Mouse (Mus musculus) mammary gland, adult 2 months (tissue): ENCODE data around the gene 1810024B03Rik. TPM values are rescaled to one million over a fixed set of nuclear protein-coding genes. Genes with fewer than 3 reads are reported as not detected.

Source experiments
- polyA plus RNA-seq: library from polyadenylated mRNA; depleted of rRNA; stranded (reverse); fragments of >200 nt; gene quantifications from 2 replicates; pipeline ENCODE4 v1.2.3, GENCODE M21; 2012; ENCODE audit warnings: low replicate concordance; rRNA removed

The 1810024B03Rik gene
- 1.4 and 1.7 TPM in 2 replicates for polyA plus RNA-seq

DNA sequence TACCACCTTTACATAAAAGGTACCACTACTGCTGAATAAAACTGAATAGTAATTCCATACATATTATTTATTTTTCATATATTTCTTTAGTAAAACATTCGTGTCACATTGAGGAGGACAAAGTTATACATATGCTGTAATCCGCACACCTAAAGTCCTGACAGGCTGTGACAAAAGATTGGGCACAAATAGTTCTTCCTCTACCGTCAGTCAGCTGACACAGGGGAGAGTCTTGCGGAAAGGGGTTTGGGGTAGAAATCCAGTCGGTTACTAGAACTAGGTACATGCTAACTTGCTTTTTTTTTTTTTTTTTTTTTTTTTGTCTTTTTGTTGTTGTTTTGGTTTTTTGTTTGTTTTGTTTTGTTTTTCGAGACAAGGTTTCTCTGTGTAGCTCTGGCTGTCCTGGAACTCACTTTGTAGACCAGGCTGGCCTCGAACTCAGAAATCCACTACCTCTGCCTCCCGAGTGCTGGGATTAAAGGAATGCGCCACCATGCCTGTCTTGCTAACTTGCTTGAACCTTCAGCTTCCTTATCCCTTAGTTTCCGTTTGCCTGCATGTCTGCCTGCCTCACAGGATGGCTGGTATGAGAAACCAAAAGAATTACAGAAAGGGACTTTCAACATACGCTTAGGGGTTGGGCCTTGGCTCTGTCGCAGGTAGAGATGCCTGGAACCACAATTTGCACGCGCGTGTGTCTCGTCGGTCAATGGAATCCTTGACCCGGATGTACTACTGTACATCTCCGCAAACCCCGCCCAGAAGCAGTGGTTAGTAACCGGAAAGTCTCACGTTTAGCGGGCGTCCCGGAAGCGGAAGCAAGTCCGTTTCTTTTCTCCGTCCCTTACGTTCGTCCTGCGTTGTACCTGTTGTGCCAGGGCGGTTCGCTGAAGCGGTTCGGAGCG, at the start of gene 1810024B03Rik, which contains the start of gene Snrnp200:
Gene 1810024B03Rik (minus strand): TSS at position 734 of the 905 bp plus-strand sequence.
Gene Snrnp200 (plus strand): TSS at position 840 of the 905 bp plus-strand sequence.

DNA sequence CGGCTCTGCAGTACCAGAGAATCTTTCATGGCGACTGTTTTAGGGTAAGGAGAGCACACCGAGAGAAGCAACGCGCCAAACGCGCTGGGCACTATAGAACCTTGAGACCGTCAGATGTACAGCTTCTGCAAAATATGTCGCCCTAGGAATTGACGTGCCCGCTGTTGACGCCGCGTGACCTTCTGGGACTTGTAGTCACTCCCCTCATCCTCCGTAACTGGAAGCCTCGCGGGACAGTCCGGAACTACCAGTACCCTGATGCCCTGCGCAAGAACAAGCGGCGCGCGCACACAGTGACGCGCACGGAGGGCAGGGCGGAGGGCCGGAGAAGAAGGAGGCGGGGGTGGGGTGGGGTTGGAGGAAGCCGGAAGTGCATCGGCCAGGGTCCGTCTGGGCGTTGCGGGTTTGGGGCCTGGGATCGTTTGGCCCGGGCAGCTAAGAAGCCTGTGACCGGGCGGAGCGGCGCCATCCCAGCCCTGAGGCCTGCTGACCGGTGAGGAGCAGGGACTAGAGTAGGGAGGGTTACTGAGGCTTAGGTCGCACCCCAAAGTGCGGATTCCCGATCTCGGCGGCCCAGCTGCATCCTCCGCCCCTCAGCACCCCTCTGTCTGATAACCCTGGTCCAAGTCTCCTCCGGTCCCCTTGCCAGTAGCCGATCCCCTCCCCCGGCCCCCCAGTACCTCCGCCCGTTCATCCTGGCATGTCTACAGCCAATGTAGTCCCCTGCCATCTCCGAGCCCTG, 39.7 kb upstream of the 1810024B03Rik start, which contains the start of the genes Ciao1 and Tmem127:
Gene Ciao1 (minus strand): TSS at position 225 of the 742 bp plus-strand sequence.
Gene Tmem127 (plus strand): TSS at position 317 of the 742 bp plus-strand sequence.

DNA sequence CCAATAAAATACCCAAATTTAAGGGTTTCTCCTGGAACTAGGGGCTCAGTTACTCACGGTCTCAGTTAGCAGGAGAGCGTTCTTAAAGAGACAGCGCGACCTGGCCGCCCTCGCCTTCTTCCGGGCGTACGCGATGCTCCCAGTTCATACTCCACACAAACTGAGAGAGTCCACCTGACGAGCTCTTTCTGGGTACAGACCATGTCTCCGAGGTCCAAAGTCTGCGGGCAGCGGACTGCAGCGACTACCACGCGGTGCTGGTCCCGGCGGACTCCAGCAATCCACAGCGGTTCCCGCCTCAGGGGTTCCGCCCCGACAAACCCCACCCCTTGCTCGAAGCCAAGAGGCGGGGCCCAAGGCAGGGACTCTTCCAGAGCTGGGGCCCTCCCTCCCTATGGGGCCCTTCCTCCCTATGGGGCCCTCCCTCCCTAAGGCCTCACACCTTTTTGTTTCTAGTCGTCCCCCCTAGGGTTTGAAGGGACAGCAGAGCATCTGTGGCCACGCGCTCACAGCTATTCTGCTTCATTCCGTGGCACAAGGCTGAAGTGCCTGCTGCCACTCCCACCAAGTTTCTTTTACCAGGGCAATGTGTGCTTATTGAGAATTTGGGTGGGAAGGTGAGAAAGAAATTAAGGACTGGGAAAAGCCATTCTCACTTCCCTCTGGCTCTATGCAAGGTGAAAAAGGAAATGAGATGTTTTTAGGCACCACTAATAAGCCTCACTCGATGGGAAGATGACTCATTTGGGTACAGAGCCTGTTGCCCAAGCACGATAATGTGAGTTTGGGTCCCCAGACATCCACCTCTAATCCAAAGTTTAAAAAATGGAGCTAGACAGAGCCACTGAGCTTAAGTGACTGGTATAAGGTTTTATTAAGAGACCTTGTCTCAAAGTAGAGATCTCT, 64.7 kb downstream of the 1810024B03Rik start, which contains the start of gene Itpripl1:
Gene Itpripl1 (minus strand): TSS at position 285 of the 906 bp plus-strand sequence.

Other genes starting within 250 kb of the 1810024B03Rik start
- 1.9 and 2.8 TPM in 2 replicates for gene Ap4e1, start 199.6 kb downstream of the 1810024B03Rik start, polyA plus RNA-seq
- gene Blvra, start 137.6 kb downstream of the 1810024B03Rik start, polyA plus RNA-seq: 7.0 and 14.6 TPM in 2 replicates
- gene Ncaph, start 74.3 kb downstream of the 1810024B03Rik start, polyA plus RNA-seq: 1.0 and 1.2 TPM in 2 replicates
- 20.2 and 24.0 TPM in 2 replicates for gene Itpripl1, start 64.8 kb downstream of the 1810024B03Rik start, polyA plus RNA-seq
- gene Snrnp200, start 106 bp upstream of the 1810024B03Rik start, polyA plus RNA-seq: 39.8 and 59.6 TPM in 2 replicates
- 46.1 and 58.1 TPM in 2 replicates for gene Ciao1, start 39.5 kb upstream of the 1810024B03Rik start, polyA plus RNA-seq
- gene Tmem127, start 39.6 kb upstream of the 1810024B03Rik start, polyA plus RNA-seq: 122 and 139 TPM in 2 replicates
- gene Stard7, start 61.9 kb upstream of the 1810024B03Rik start, polyA plus RNA-seq: 58.5 and 76.2 TPM in 2 replicates
- 28.3 and 109 TPM in 2 replicates for gene Dusp2, start 127.9 kb upstream of the 1810024B03Rik start, polyA plus RNA-seq
- not detected in 2 replicates for gene Astl, start 130.4 kb upstream of the 1810024B03Rik start, polyA plus RNA-seq
- gene Adra2b, start 154.9 kb upstream of the 1810024B03Rik start, polyA plus RNA-seq: 0.25 and 0.57 TPM in 2 replicates
- gene Gpat2, start 216.9 kb upstream of the 1810024B03Rik start, polyA plus RNA-seq: 0.09 and 0.12 TPM in 2 replicates
- gene Fahd2a, start 236.3 kb upstream of the 1810024B03Rik start, polyA plus RNA-seq: 18.4 and 28.0 TPM in 2 replicates